Mouse (Mus musculus) intestine, embryonic 16.5 days (tissue): Measurements from ENCODE around the gene Gga1. TPM values are rescaled to one million over a fixed set of nuclear protein-coding genes. Genes with fewer than 3 reads are reported as not detected.
A peak's percentile ranks its signal among the peaks of the same experiment; 100 is the strongest.

Experiments used
- ATAC-seq: fragments of 200-750 bp; cut with Nextera tagmentation; 2 replicates; pipeline ENCODE4 v1.8.0; 2017; ENCODE audit warnings: moderate TSS enrichment, moderate library complexity
- H3K27ac ChIP-seq: fragments of 300-500 bp; sonication (generic); 2 replicates; pipeline ENCODE4 v1.5.1; 2014; ENCODE audit warnings: mild to moderate bottlenecking, low read length
- H3K27me3 ChIP-seq: fragments of 300-500 bp; sonication (generic); replicated peaks from 2 replicates; pipeline ENCODE4 v1.6.1; 2014; ENCODE audit warnings: low read length, control low read depth, mixed read lengths; ENCODE audit not compliant: control insufficient read depth, insufficient read depth
- H3K36me3 ChIP-seq: fragments of 300-500 bp; sonication (generic); 2 replicates; pipeline ENCODE4 v1.6.1; 2014; ENCODE audit warnings: low read length, control low read depth; ENCODE audit not compliant: control insufficient read depth, insufficient read depth
- H3K4me1 ChIP-seq: fragments of 300-500 bp; sonication (generic); 2 replicates; pipeline ENCODE4 v1.6.1; 2014; ENCODE audit warnings: low read length, control low read depth, mixed read lengths; ENCODE audit not compliant: control insufficient read depth, insufficient read depth
- H3K4me2 ChIP-seq: fragments of 300-500 bp; sonication (generic); 2 replicates; pipeline ENCODE4 v1.6.1; 2014; ENCODE audit warnings: low read depth, low read length, control low read depth
- H3K4me3 ChIP-seq: fragments of 300-500 bp; sonication (generic); 2 replicates; pipeline ENCODE4 v1.5.1; 2014; ENCODE audit warnings: mild to moderate bottlenecking, low read length
- H3K9ac ChIP-seq: fragments of 300-500 bp; sonication (generic); 2 replicates; pipeline ENCODE4 v1.6.1; 2014; ENCODE audit warnings: low read depth, low read length
- H3K9me3 ChIP-seq: fragments of 300-500 bp; sonication (generic); 2 replicates; pipeline ENCODE4 v1.6.1; 2016; ENCODE audit warnings: low read length, control low read depth; ENCODE audit not compliant: control insufficient read depth
- WGBS: fragments of 180-500 bp; shearing (Covaris S2); extraction: QIAGEN DNeasy Blood & Tissue Kit; methylation state at CpG from one replicate; pipeline ENCODE4 v1.1.7; 2014; 5-methylcytosine and 5-hydroxymethylcytosine counted together
- polyA plus RNA-seq: library from polyadenylated mRNA; unstranded; fragments of >200 nt; fragmentation: Nextera tagmentation; extraction: Ambion mirVana; gene quantifications from 2 replicates; pipeline ENCODE4 v1.2.1, GENCODE M21; 2015

Gga1 gene
- polyA plus RNA-seq, 1 experiment from 2014 or later = 56.3 TPM

DNA sequence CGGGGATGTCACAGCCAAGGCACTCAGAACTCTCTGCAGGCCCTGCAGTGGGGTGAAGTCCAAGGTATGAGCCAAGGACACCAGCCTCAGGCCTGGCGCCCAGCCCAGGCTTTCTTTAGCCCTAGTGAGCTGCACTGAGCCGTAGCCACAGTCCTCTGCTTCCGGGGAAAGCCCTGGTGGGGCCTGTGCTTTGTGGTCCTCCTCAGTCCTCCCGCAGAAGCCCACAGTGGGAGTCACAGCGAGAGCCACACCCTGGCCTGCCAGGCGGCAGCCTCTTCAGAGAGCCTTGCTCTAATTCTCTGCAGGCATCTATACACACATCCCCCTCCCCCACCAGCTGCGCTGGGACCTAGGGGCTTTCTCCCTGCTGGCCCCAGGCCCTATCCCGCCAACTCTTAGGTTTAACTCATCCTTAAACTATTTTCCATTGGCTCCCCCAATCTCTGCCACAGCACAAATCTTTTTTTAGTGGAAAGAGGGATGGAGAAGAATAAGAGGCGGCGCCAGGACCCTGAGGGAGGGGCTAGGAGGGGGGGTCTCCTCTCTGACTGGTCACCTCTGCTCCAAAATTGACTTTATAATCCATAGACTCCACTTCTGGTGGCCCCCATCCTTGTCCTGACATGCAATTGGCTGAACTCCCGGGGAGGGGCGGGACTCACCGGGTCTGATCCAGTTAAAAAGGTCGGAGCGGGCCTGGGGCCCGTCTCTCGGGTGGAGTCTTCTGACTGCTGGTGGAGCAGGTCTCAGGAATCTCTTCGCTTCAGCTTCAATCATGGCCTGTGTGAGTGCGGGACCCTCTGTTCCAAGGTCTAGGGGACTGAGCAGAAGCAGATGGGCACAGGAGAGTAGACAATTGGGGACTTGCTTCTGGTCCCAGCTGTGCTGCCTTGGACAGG, 49.3 kb downstream of the Gga1 start, which contains the start of gene Lgals1:
Gene Lgals1 (plus strand): TSS at position 705 of the 899 bp plus-strand sequence.
- peak within 1 kb of the TSS; percentile 56 for H3K4me3 ChIP-seq
- peak within 1 kb of the TSS; percentile 73 for H3K9ac ChIP-seq
- peak within 1 kb of the TSS; percentile 94 for H3K27ac ChIP-seq
- peak; percentile 80 for ATAC-seq
- H3K4me2 ChIP-seq = peak within 1 kb of the TSS; percentile 88
- no peaks in the 10 kb centered on the region for H3K27me3 ChIP-seq
- H3K36me3 ChIP-seq = peaks cover 8% of the 10 kb centered on the region; the same call in 1 of the 2 replicates
- 5% methylated on average over 20 of the region's 20 CpGs for WGBS
- no peaks in the 10 kb centered on the region for H3K9me3 ChIP-seq
- peaks cover 29% of the 10 kb centered on the region for H3K4me1 ChIP-seq

DNA sequence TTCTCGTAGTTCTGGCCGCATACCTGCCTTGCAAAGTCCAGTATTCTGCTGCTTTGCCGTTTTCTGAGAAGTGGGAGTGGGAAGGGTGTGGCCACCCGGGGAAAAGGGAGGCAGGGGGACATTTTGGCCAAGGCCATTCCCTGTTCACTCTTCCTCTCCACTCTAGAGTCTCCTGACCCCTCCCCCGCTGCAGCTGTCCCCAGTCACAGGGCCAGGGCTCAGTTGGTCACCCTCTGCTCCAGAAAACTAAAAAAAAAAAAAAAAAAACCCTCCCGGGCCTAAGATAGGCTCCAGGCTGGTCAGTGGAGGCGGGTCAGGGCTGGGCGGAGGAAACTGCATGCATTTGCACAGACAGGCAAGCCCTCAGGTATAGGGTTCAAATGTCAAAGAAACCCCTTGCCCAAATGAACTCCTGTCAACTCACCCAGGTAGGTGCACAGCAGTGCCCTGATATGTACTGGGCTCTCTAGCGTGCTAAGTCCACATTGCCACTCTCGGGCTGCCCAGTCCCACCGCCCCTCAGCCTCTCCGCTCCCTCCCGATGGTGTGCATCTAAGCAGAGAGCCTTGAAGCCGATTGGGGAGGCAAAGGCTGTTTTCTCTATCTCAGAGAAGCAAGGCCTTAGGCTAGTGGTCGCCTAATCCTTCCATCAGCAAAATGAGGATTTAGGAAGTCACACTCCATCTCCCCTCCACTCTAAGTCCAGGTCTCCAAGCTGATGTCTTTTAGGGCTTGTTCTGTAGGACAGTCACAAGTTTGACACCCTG, 50.2 kb downstream of the Gga1 start:
- no peaks in the 10 kb centered on the region for H3K27me3 ChIP-seq
- peak overlapping the region; percentile 73 for H3K9ac ChIP-seq
- H3K36me3 ChIP-seq = peaks cover 8% of the 10 kb centered on the region; the same call in 1 of the 2 replicates
- H3K4me2 ChIP-seq = peak overlapping the region; percentile 88
- H3K27ac ChIP-seq = peak overlapping the region; percentile 94
- ATAC-seq = no peak
- no peaks in the 10 kb centered on the region for H3K9me3 ChIP-seq
- H3K4me1 ChIP-seq = peaks cover 29% of the 10 kb centered on the region
- peak overlapping the region; percentile 56 for H3K4me3 ChIP-seq
- WGBS = 20% methylated on average over 15 of the region's 15 CpGs

- H3K4me2 ChIP-seq = peak overlapping the region; percentile 88
- H3K27me3 ChIP-seq = no peaks in the 10 kb centered on the region
- H3K9me3 ChIP-seq = no peaks in the 10 kb centered on the region
- peak overlapping the region; percentile 56 for H3K4me3 ChIP-seq
- H3K9ac ChIP-seq = peak overlapping the region; percentile 73
- ATAC-seq = peak; percentile 47
- H3K27ac ChIP-seq = peak overlapping the region; percentile 94
- peaks cover 8% of the 10 kb centered on the region; the same call in 1 of the 2 replicates for H3K36me3 ChIP-seq
- WGBS = 1% methylated on average over 28 of the region's 35 CpGs
- peaks cover 29% of the 10 kb centered on the region for H3K4me1 ChIP-seq
Observed at GRCm38 (mm10) chr15:78927788-78928457, 50.9 kb downstream of the Gga1 start.

- Histone ChIP-seq H3K4me2 (peak overlapping the region; percentile 88), H3K9ac (peak overlapping the region; percentile 73), H3K9me3 (no peaks in the 10 kb centered on the region), H3K4me3 (peak overlapping the region; percentile 56), H3K4me1 (peaks cover 29% of the 10 kb centered on the region), H3K27me3 (no peaks in the 10 kb centered on the region), H3K27ac (peak overlapping the region; percentile 54), H3K36me3 (peaks cover 8% of the 10 kb centered on the region; the same call in 1 of the 2 replicates)
- 46% methylated on average over 8 of the region's 8 CpGs for WGBS
- ATAC-seq = no peak
Observed at GRCm38 (mm10) chr15:78928539-78928938, 51.5 kb downstream of the Gga1 start.

GRCm38 (mm10) chr15:78930192-78930706, 53.3 kb downstream of the Gga1 start:
- H3K4me1 ChIP-seq = peaks cover 24% of the 10 kb centered on the region
- WGBS = 90% methylated on average over 6 of the region's 6 CpGs
- no peak overlapping the region for H3K4me3 ChIP-seq
- H3K27ac ChIP-seq = no peak overlapping the region
- peaks cover 8% of the 10 kb centered on the region; the same call in 1 of the 2 replicates for H3K36me3 ChIP-seq
- H3K9ac ChIP-seq = no peak overlapping the region
- no peaks in the 10 kb centered on the region for H3K9me3 ChIP-seq
- H3K4me2 ChIP-seq = no peak overlapping the region
- no peaks in the 10 kb centered on the region for H3K27me3 ChIP-seq
- no peak for ATAC-seq

GRCm38 (mm10) chr15:78930801-78931426, 53.9 kb downstream of the Gga1 start:
- no peak overlapping the region for H3K4me2 ChIP-seq
- H3K27ac ChIP-seq = peak overlapping the region; percentile 6; the same call in 1 of the 2 replicates
- no peaks in the 10 kb centered on the region for H3K9me3 ChIP-seq
- no peaks in the 10 kb centered on the region for H3K27me3 ChIP-seq
- H3K9ac ChIP-seq = no peak overlapping the region
- H3K36me3 ChIP-seq = peaks cover 8% of the 10 kb centered on the region; the same call in 1 of the 2 replicates
- no peak for ATAC-seq
- WGBS = 86% methylated on average over 7 of the region's 7 CpGs
- peaks cover 22% of the 10 kb centered on the region for H3K4me1 ChIP-seq
- H3K4me3 ChIP-seq = no peak overlapping the region

DNA sequence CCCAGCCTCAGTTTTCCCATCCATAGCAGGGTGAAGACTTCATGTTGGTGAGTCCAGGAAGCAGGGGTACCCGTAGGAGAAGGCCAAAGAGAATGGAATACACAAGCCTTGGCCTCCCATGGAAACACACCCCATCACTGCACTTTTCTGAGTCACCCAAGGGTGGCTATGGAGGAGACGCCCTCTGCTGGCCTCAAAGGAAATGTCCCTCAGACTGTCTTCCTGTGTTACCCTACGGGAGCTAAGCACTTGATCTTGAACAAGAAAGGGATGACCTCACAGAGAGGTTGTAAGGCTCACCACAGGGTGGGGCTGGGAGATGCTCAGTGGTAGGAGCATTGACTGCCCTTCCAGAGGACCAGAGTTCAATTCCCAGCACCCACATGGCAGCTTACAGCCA, 54.6 kb downstream of the Gga1 start:
- H3K4me3 ChIP-seq = no peak overlapping the region
- no peak overlapping the region for H3K4me2 ChIP-seq
- no peak overlapping the region for H3K27ac ChIP-seq
- no peaks in the 10 kb centered on the region for H3K9me3 ChIP-seq
- WGBS = 17% methylated on average over 3 of the region's 3 CpGs
- peaks cover 8% of the 10 kb centered on the region; the same call in 1 of the 2 replicates for H3K36me3 ChIP-seq
- no peak overlapping the region for H3K9ac ChIP-seq
- no peak for ATAC-seq
- no peaks in the 10 kb centered on the region for H3K27me3 ChIP-seq
- peaks cover 24% of the 10 kb centered on the region for H3K4me1 ChIP-seq

- Histone ChIP-seq H3K9me3 (no peaks in the 10 kb centered on the region), H3K27ac (peak within 1 kb of the TSS; percentile 75), H3K36me3 (peaks cover 18% of the 10 kb centered on the region), H3K4me1 (peaks cover 10% of the 10 kb centered on the region), H3K4me3 (peak within 1 kb of the TSS; percentile 72), H3K27me3 (no peaks in the 10 kb centered on the region), H3K9ac (peak within 1 kb of the TSS; percentile 79), H3K4me2 (peak within 1 kb of the TSS; percentile 67)
- WGBS = under 1% methylated on average over 42 of the region's 42 CpGs
- peak; percentile 89 for ATAC-seq
Observed at GRCm38 (mm10) chr15:78934784-78935320, 57.9 kb downstream of the Gga1 start, which contains the start of gene Nol12. Gene Nol12 (plus strand): TSS chr15:78934933.
